14 mouse cellular contexts compared by ENCODE assay signal in genomic region chr8:72752289-72752688, GRCm38 (mm10). TPM values are rescaled to one million over a fixed set of nuclear protein-coding genes. Genes with fewer than 3 reads are reported as not detected.
A peak's percentile ranks its signal among the peaks of the same experiment; 100 is the strongest.
DNase-seq lines count a peak whose midpoint lies in the region; ATAC-seq and TF ChIP-seq lines count a peak whose summit lies in the region.
"Had no signal": no experiment of that assay in that cellular context is flagged by ENCODE, and none has a peak within 500 bp of the region (broad histone marks: within the 10 kb centered on the region; RNA-seq: fewer than 3 reads in every experiment).

No protein-coding gene starts in this region.

- peak; percentile 13 for DNase-seq in forebrain, embryonic 10.5 days (ENCODE audit: extremely low spot score, low spot score)
- peak; percentile 37 for DNase-seq in kidney, adult 2 months
- DNase-seq in kidney, adult 11 months = no peak
- DNase-seq in liver, postnatal 0 days = peak; percentile 6
- no peak for DNase-seq in liver
- peak; percentile 2 for DNase-seq in thymus, postnatal 4 days
- DNase-seq in thymus, adult 2 months = no peak
- DNase-seq: gastrocnemius, postnatal 14 days had no signal

- H3K9me3 ChIP-seq in forebrain, embryonic 10.5 days = no peaks in the 10 kb centered on the region
- no peaks in the 10 kb centered on the region for H3K9me3 ChIP-seq in forebrain, embryonic 13.5 days (replicated peaks)
- H3K9me3 ChIP-seq in liver, postnatal 0 days (ENCODE audit: low read length) = no peaks in the 10 kb centered on the region
- H3K9me3 ChIP-seq: embryonic facial prominence, embryonic 15.5 days; hindbrain, embryonic 15.5 days; liver, embryonic 15.5 days had no signal

- H3K36me3 ChIP-seq in forebrain, embryonic 10.5 days (replicated peaks) = peaks cover 97% of the 10 kb centered on the region
- peaks cover 95% of the 10 kb centered on the region for H3K36me3 ChIP-seq in forebrain, embryonic 13.5 days (ENCODE audit: poor library complexity, severe bottlenecking)
- peaks cover 5% of the 10 kb centered on the region for H3K36me3 ChIP-seq in kidney, adult 2 months (ENCODE audit: control insufficient read depth, insufficient read depth, low read length)
- H3K36me3 ChIP-seq in liver, postnatal 0 days (replicated peaks; ENCODE audit: insufficient read depth, low read length) = peaks cover 72% of the 10 kb centered on the region
- peaks cover 88% of the 10 kb centered on the region for H3K36me3 ChIP-seq in thymus, adult 2 months (ENCODE audit: control insufficient read depth, insufficient read depth, low read length)

- no peaks in the 10 kb centered on the region for H3K4me1 ChIP-seq in forebrain, embryonic 10.5 days
- no peaks in the 10 kb centered on the region for H3K4me1 ChIP-seq in forebrain, embryonic 13.5 days
- no peaks in the 10 kb centered on the region for H3K4me1 ChIP-seq in kidney, adult 2 months (ENCODE audit: control insufficient read depth, insufficient read depth, low read length)
- H3K4me1 ChIP-seq in liver, postnatal 0 days (ENCODE audit: insufficient read depth) = no peaks in the 10 kb centered on the region
- H3K4me1 ChIP-seq in thymus, adult 2 months (replicated peaks; ENCODE audit: control insufficient read depth, insufficient read depth, low read length) = no peaks in the 10 kb centered on the region
- H3K4me1 ChIP-seq: embryonic facial prominence, embryonic 15.5 days; hindbrain, embryonic 15.5 days; liver, embryonic 15.5 days had no signal

- no peak overlapping the region for H3K4me3 ChIP-seq in forebrain, embryonic 10.5 days
- no peak overlapping the region for H3K4me3 ChIP-seq in forebrain, embryonic 13.5 days
- no peak overlapping the region for H3K4me3 ChIP-seq in kidney, adult 2 months (ENCODE audit: insufficient read depth, low read depth, low read length)
- H3K4me3 ChIP-seq in liver, postnatal 0 days (ENCODE audit: low read depth, low read length) = no peak overlapping the region
- H3K4me3 ChIP-seq in thymus, adult 2 months (ENCODE audit: control insufficient read depth, insufficient read depth, low read length) = no peak overlapping the region
- H3K4me3 ChIP-seq: embryonic facial prominence, embryonic 15.5 days; hindbrain, embryonic 15.5 days; liver, embryonic 15.5 days had no signal

- no peak for ATAC-seq in forebrain, embryonic 13.5 days
- no peak for ATAC-seq in liver, postnatal 0 days
- ATAC-seq: forebrain, embryonic 16.5 days; Patski had no signal

- H3K27me3 ChIP-seq in forebrain, embryonic 10.5 days (ENCODE audit: poor library complexity, severe bottlenecking) = no peaks in the 10 kb centered on the region
- H3K27me3 ChIP-seq in forebrain, embryonic 13.5 days = no peaks in the 10 kb centered on the region
- H3K27me3 ChIP-seq in kidney, adult 2 months (replicated peaks; ENCODE audit: control insufficient read depth, insufficient read depth, low read length) = no peaks in the 10 kb centered on the region
- H3K27me3 ChIP-seq in liver, postnatal 0 days (ENCODE audit: insufficient read depth, low read length) = no peaks in the 10 kb centered on the region
- no peaks in the 10 kb centered on the region for H3K27me3 ChIP-seq in thymus, adult 2 months (ENCODE audit: control insufficient read depth, insufficient read depth, low read length)
- H3K27me3 ChIP-seq: embryonic facial prominence, embryonic 15.5 days; hindbrain, embryonic 15.5 days; liver, embryonic 15.5 days; Patski had no signal

- TF ChIP-seq POLR2A in kidney, adult 2 months (IDR thresholded peaks at IDR 0.05; ENCODE audit: low read depth, low read length) = no peak
- no peak for TF ChIP-seq POLR2A in thymus, adult 2 months (IDR thresholded peaks at IDR 0.05; ENCODE audit: control insufficient read depth, extremely low read depth, insufficient read depth, low read length, poor library complexity)

- 81% methylated on average over 3 of the region's 3 CpGs for WGBS in forebrain, embryonic 10.5 days
- 87% methylated on average over 3 of the region's 3 CpGs for WGBS in forebrain, embryonic 13.5 days
- WGBS in kidney, adult 2 months = 78% methylated on average over 3 of the region's 3 CpGs
- 83% methylated on average over 3 of the region's 3 CpGs for whole genome bisulfite sequencing in liver, postnatal 0 days (ENCODE audit: insufficient replicate concordance)
- 95% methylated on average over 3 of the region's 3 CpGs for WGBS in thymus, adult 2 months

- no peak overlapping the region for H3K27ac ChIP-seq in forebrain, embryonic 10.5 days
- no peak overlapping the region for H3K27ac ChIP-seq in forebrain, embryonic 13.5 days
- peak overlapping the region; percentile 21; the same call in 1 of the 2 replicates for H3K27ac ChIP-seq in kidney, adult 2 months (ENCODE audit: insufficient read depth, low read depth, low read length)
- H3K27ac ChIP-seq in liver, postnatal 0 days (ENCODE audit: low read depth) = no peak overlapping the region
- H3K27ac ChIP-seq in thymus, adult 2 months (ENCODE audit: control insufficient read depth, insufficient read depth, low read length) = no peak overlapping the region
- H3K27ac ChIP-seq: embryonic facial prominence, embryonic 15.5 days; hindbrain, embryonic 15.5 days; liver, embryonic 15.5 days had no signal

- no peak overlapping the region for H3K4me2 ChIP-seq in forebrain, embryonic 13.5 days
- H3K4me2 ChIP-seq in liver, postnatal 0 days (ENCODE audit: low read depth, low read length) = no peak overlapping the region
- H3K4me2 ChIP-seq: embryonic facial prominence, embryonic 15.5 days; hindbrain, embryonic 15.5 days; liver, embryonic 15.5 days had no signal

- H3K9ac ChIP-seq in forebrain, embryonic 13.5 days = no peak overlapping the region
- no peak overlapping the region for H3K9ac ChIP-seq in liver, postnatal 0 days (replicated peaks)
- H3K9ac ChIP-seq: embryonic facial prominence, embryonic 15.5 days; hindbrain, embryonic 15.5 days; liver, embryonic 15.5 days had no signal

- no peak for TF ChIP-seq CTCF in kidney, adult 2 months (conservative IDR thresholded peaks at IDR 0.05; ENCODE audit: insufficient read depth, insufficient read length, low read depth, low read length)
- no peak for TF ChIP-seq CTCF in liver, postnatal 0 days (IDR thresholded peaks at IDR 0.05; ENCODE audit: low read depth)
- no peak for TF ChIP-seq CTCF in thymus, adult 2 months (IDR thresholded peaks at IDR 0.05; ENCODE audit: borderline replicate concordance, control insufficient read depth, extremely low read depth, insufficient read depth, low read length, poor library complexity)

- no peak for TF ChIP-seq EP300 in liver, postnatal 0 days (IDR thresholded peaks at IDR 0.05; ENCODE audit: low read depth)

RNA-seq across cellular contexts. Expression of gene F2rl3, which starts 9.4 kb away (rescaled TPM):
- 2.0 and 2.7 TPM in 2 replicates for polyA plus RNA-seq in forebrain, embryonic 10.5 days (2016; fragmentation: Nextera tagmentation; extraction: Ambion mirVana)
- 0.57 and 0.87 TPM in 2 replicates for polyA plus RNA-seq in forebrain, embryonic 13.5 days (2015; fragmentation: Nextera tagmentation; extraction: Ambion mirVana)
- polyA plus RNA-seq in kidney, adult 2 months (2012; rRNA removed) = 2.2 and 2.8 TPM in 2 replicates
- polyA plus RNA-seq in liver, postnatal 0 days (2015; fragmentation: Nextera tagmentation; extraction: Ambion mirVana) = 2.6 and 3.3 TPM in 2 replicates
- polyA plus RNA-seq in thymus, adult 2 months (2012; rRNA removed) = 18.8 and 24.9 TPM in 2 replicates

RNA-seq across cellular contexts. Expression of gene Sin3b, which starts 29.2 kb away (rescaled TPM):
- 146 and 151 TPM in 2 replicates for polyA plus RNA-seq in forebrain, embryonic 10.5 days (2016; fragmentation: Nextera tagmentation; extraction: Ambion mirVana)
- 185 and 197 TPM in 2 replicates for polyA plus RNA-seq in forebrain, embryonic 13.5 days (2015; fragmentation: Nextera tagmentation; extraction: Ambion mirVana)
- 141 and 152 TPM in 2 replicates for polyA plus RNA-seq in kidney, adult 2 months (2012; rRNA removed)
- polyA plus RNA-seq in liver, postnatal 0 days (2015; fragmentation: Nextera tagmentation; extraction: Ambion mirVana) = 81.1 and 87.7 TPM in 2 replicates
- 394 and 423 TPM in 2 replicates for polyA plus RNA-seq in thymus, adult 2 months (2012; rRNA removed)

Comparison
In these comparisons a context has a peak if more than half of its experiments do, and no peak if none do; other contexts are left out.
1. DNase-seq: peak in forebrain, embryonic 10.5 days (single experiment), kidney, adult 2 months (single experiment), liver, postnatal 0 days (single experiment) and thymus, postnatal 4 days (single experiment); none in kidney, adult 11 months (single experiment), liver (single experiment) and thymus, adult 2 months (single experiment).